Mouse (Mus musculus) hindbrain, embryonic 11.5 days (tissue): Measurements from ENCODE around the gene Kpna4. TPM values are rescaled to one million over a fixed set of nuclear protein-coding genes. Genes with fewer than 3 reads are reported as not detected.
A peak's percentile ranks its signal among the peaks of the same experiment; 100 is the strongest.
"Not testable (repeated sequence)": the region's sequence is repeated elsewhere in the genome, so short reads cannot be mapped to it uniquely, and the experiment has no call there.

Experiments
- ATAC-seq: fragments of 200-750 bp; cut with Nextera tagmentation; 2 replicates; pipeline ENCODE4 v1.8.0; 2017; ENCODE audit warnings: mild to moderate bottlenecking, moderate TSS enrichment, moderate library complexity; ENCODE audit not compliant: low FRiP score
- DNase-seq: peaks from one replicate; pipeline ENCODE4 v3.0.0-alpha.2; 2015; ENCODE audit warnings: low spot score
- H3K27ac ChIP-seq: fragments of 300-500 bp; sonication (generic); 2 replicates; pipeline ENCODE4 v1.5.1; 2014; ENCODE audit warnings: mild to moderate bottlenecking, low read depth, low read length
- H3K27me3 ChIP-seq: fragments of 300-500 bp; sonication (generic); 2 replicates; pipeline ENCODE4 v1.6.1; 2014; ENCODE audit warnings: mild to moderate bottlenecking, low read length, moderate library complexity, mixed read lengths; ENCODE audit not compliant: control insufficient read depth, insufficient read depth
- H3K36me3 ChIP-seq: fragments of 300-500 bp; sonication (generic); 2 replicates; pipeline ENCODE4 v1.6.1; 2014; ENCODE audit warnings: mild to moderate bottlenecking, low read length, moderate library complexity, mixed read lengths; ENCODE audit not compliant: control insufficient read depth, insufficient read depth
- H3K4me1 ChIP-seq: fragments of 300-500 bp; sonication (generic); replicated peaks from 2 replicates; pipeline ENCODE4 v1.6.1; 2014; ENCODE audit warnings: low read length, mixed read lengths; ENCODE audit not compliant: control insufficient read depth, insufficient read depth
- H3K4me2 ChIP-seq: fragments of 300-500 bp; sonication (generic); replicated peaks from 2 replicates; pipeline ENCODE4 v1.6.1; 2014; ENCODE audit warnings: mild to moderate bottlenecking, low read depth, low read length
- H3K4me3 ChIP-seq: fragments of 300-500 bp; sonication (generic); 2 replicates; pipeline ENCODE4 v1.5.1; 2014; ENCODE audit warnings: low read depth, low read length
- H3K9ac ChIP-seq: fragments of 300-500 bp; sonication (generic); 2 replicates; pipeline ENCODE4 v1.6.1; 2014; ENCODE audit warnings: low read depth, low read length
- H3K9me3 ChIP-seq: fragments of 300-500 bp; sonication (generic); 2 replicates; pipeline ENCODE4 v1.6.1; 2016; ENCODE audit warnings: low read length; ENCODE audit not compliant: control insufficient read depth
- WGBS: fragments of 180-500 bp; shearing (Covaris S2); extraction: QIAGEN DNeasy Blood & Tissue Kit; methylation state at CpG from one replicate; pipeline ENCODE4 v1.1.7; 2014; 5-methylcytosine and 5-hydroxymethylcytosine counted together
- polyA plus RNA-seq: library from polyadenylated mRNA; unstranded; fragments of >200 nt; fragmentation: Nextera tagmentation; extraction: Ambion mirVana; gene quantifications from 2 replicates; pipeline ENCODE4 v1.2.1, GENCODE M21; 2014

Kpna4 gene
- polyA plus RNA-seq, 1 experiment from 2014 or later, result 42.8 TPM

DNA sequence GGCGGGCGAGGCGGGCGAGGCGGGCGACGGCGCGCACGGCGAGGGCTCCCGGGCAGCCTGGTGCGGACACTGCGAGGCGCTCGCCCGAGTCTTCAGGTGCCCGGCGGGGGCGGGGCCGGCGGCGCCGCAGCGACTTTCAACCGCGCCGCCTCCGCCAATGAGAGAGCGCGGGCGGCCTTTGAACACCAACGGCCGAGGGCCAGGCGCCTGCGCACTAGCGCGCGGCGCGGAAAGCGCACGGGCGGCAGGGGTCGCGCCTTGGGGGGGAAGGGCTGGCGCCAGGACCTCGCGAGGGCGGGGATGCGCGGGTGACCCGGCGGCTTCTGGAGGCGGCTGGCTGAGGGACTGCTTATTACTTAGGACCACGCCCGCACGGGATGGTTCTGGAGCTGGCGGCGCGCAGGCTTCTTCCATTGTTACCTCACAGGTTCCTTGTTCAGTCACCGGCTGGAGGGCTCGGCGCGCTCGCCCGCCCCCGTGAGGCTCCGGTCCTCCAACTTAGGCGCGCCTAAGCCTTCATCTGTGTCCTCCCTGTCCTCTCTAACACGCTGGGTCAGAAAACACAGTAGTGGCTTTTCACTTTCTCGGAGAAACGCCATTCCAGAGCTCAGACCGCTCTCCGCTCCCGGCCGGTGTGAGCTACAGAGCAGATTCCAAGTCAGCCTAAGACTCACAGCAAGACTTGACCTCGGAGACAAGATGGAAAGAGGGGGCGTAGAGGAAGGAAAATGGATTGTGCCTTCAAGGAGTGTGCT lies 82.1 kb downstream of the Kpna4 start, which contains the start of gene Trim59:
TSS of gene Trim59 (minus strand) at position 111 of the 755 bp plus-strand sequence.
- Histone ChIP-seq H3K4me1 (peaks cover 2% of the 10 kb centered on the region; the same call in 1 of the 2 replicates), H3K27me3 (no peaks in the 10 kb centered on the region), H3K4me2 (peak within 1 kb of the TSS; percentile 73), H3K9ac (peak within 1 kb of the TSS; percentile 97), H3K27ac (peak within 1 kb of the TSS; percentile 96), H3K9me3 (no peaks in the 10 kb centered on the region), H3K4me3 (peak within 1 kb of the TSS; percentile 93), H3K36me3 (no peaks in the 10 kb centered on the region)
- peak; percentile 98 for DNase-seq
- peak; percentile 94 for ATAC-seq
- WGBS, result under 1% methylated on average over 58 of the region's 80 CpGs

DNA sequence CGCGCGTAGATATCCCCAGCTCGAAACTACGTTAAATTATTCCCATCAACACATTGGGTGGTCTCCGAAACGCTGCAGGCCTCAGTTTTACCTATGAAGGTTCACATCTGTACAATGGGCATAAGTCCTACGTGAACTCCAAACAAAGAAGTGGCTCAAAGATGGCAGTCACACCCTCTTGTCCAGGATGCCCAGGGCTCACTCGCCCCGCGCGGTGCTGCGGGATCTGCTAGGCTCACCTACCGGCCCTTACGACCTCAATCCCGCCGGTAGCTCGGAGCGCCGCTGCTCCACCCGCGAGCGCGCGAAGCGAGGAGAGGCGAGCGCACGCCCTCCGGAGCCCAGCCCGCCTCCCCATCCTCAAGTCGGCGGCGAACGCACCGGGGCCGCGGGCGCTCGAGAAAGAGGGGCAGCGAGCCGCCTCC lies 82.7 kb downstream of the Kpna4 start:
- peak; percentile 74 for DNase-seq
- no peaks in the 10 kb centered on the region for H3K9me3 ChIP-seq
- H3K4me1 ChIP-seq, result peaks cover 2% of the 10 kb centered on the region; the same call in 1 of the 2 replicates
- peak overlapping the region; percentile 40 for H3K4me2 ChIP-seq
- peak overlapping the region; percentile 97 for H3K9ac ChIP-seq
- H3K27me3 ChIP-seq, result no peaks in the 10 kb centered on the region
- H3K27ac ChIP-seq, result peak overlapping the region; percentile 96
- WGBS, result under 1% methylated on average over 39 of the region's 42 CpGs
- H3K4me3 ChIP-seq, result peak overlapping the region; percentile 93
- no peaks in the 10 kb centered on the region for H3K36me3 ChIP-seq
- peak; percentile 69 for ATAC-seq

DNA sequence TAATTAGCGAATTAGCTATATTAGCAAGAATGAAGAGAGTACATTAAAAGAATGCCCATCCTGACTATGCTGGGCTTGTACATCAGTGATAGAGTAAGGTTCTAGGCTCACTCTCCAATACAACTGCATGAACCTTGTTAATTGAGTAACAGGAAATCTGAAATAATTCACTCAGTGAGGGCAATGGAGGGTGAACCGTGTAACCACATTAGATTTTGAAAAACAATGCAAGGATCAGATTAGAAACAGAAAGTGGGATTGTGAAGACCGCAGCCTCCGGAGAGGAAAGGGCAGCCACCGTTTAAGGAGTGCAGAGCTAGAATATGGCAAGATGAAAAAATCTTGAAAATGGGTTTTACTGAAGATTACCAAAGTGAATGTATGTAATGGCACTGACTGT lies 85.6 kb downstream of the Kpna4 start:
- no peak for DNase-seq
- H3K9ac ChIP-seq, result no peak overlapping the region
- no peaks in the 10 kb centered on the region for H3K27me3 ChIP-seq
- no peak overlapping the region for H3K27ac ChIP-seq
- H3K4me1 ChIP-seq, result peaks cover 2% of the 10 kb centered on the region; the same call in 1 of the 2 replicates
- H3K4me2 ChIP-seq, result 0 out of 2 replicates have a peak overlapping the region, but pooled peaks have one; percentile 6
- no peak overlapping the region for H3K4me3 ChIP-seq
- no peaks in the 10 kb centered on the region for H3K36me3 ChIP-seq
- ATAC-seq, result no peak
- WGBS, result 83% methylated on average over 5 of the region's 5 CpGs
- H3K9me3 ChIP-seq, result no peaks in the 10 kb centered on the region

DNA sequence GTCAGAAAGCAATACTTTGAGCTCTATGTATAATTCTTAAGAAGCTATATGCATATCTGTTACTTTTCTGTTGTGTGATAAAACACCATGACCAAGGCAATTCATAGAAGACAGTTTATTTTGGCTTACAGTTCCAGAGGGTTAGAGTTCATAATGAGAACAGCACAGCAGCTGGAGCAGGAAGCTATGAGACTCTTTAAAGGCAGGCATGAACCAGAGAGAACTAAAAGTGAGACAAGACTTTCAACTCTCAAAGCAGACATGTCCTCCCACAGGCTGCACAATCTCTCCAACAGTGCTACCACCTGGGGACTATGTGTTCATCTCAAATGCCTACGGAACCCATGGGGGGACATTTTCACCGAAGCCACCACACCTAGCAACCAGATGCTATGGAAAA lies 86.8 kb downstream of the Kpna4 start:
- WGBS, result 91% methylated on average over 2 of the region's 2 CpGs
- H3K4me2 ChIP-seq, result no peak overlapping the region
- no peaks in the 10 kb centered on the region for H3K4me1 ChIP-seq
- no peak overlapping the region for H3K9ac ChIP-seq
- DNase-seq (no peak), ATAC-seq (no peak)
- H3K27me3 ChIP-seq, result no peaks in the 10 kb centered on the region
- H3K36me3 ChIP-seq, result no peaks in the 10 kb centered on the region
- no peak overlapping the region for H3K4me3 ChIP-seq
- no peak overlapping the region for H3K27ac ChIP-seq
- H3K9me3 ChIP-seq, result no peaks in the 10 kb centered on the region

GRCm38 (mm10) chr3:69026133-69026783 lies 100.7 kb downstream of the Kpna4 start:
- no peaks in the 10 kb centered on the region for H3K9me3 ChIP-seq
- no peak for ATAC-seq
- 0 out of 2 replicates have a peak, but pooled peaks cover 10% of the 10 kb centered on the region for H3K36me3 ChIP-seq
- H3K9ac ChIP-seq, result no peak overlapping the region
- H3K4me2 ChIP-seq, result no peak overlapping the region
- no peaks in the 10 kb centered on the region for H3K4me1 ChIP-seq
- no peaks in the 10 kb centered on the region for H3K27me3 ChIP-seq
- no peak for DNase-seq
- no peak overlapping the region for H3K4me3 ChIP-seq
- WGBS, result 93% methylated on average over 1 of the region's 1 CpGs
- no peak overlapping the region for H3K27ac ChIP-seq

- H3K4me1 ChIP-seq, result no peaks in the 10 kb centered on the region
- H3K9ac ChIP-seq, result no peak overlapping the region
- H3K27ac ChIP-seq, result no peak overlapping the region
- no peaks in the 10 kb centered on the region for H3K27me3 ChIP-seq
- no peak overlapping the region for H3K4me3 ChIP-seq
- no peaks in the 10 kb centered on the region for H3K9me3 ChIP-seq
- H3K36me3 ChIP-seq, result peaks cover 6% of the 10 kb centered on the region
- DNase-seq (no peak), ATAC-seq (no peak)
- no peak overlapping the region for H3K4me2 ChIP-seq
Measured at GRCm38 (mm10) chr3:69020764-69021163, 106.1 kb downstream of the Kpna4 start.

- 97% methylated on average over 2 of the region's 2 CpGs for WGBS
- H3K9me3 ChIP-seq, result no peaks in the 10 kb centered on the region
- DNase-seq, result peak; percentile 39
- no peak for ATAC-seq
- H3K36me3 ChIP-seq, result peaks cover 6% of the 10 kb centered on the region
- H3K27me3 ChIP-seq, result no peaks in the 10 kb centered on the region
- no peak overlapping the region for H3K9ac ChIP-seq
- no peak overlapping the region for H3K4me2 ChIP-seq
- H3K27ac ChIP-seq, result no peak overlapping the region
- no peak overlapping the region for H3K4me3 ChIP-seq
- H3K4me1 ChIP-seq, result no peaks in the 10 kb centered on the region
Measured at GRCm38 (mm10) chr3:69020285-69020684, 106.6 kb downstream of the Kpna4 start.

- not testable (repeated sequence) for DNase-seq, H3K4me2 ChIP-seq, H3K27me3 ChIP-seq, H3K9ac ChIP-seq, H3K36me3 ChIP-seq, H3K9me3 ChIP-seq, H3K27ac ChIP-seq, H3K4me3 ChIP-seq, ATAC-seq, H3K4me1 ChIP-seq
- 98% methylated on average over 2 of the region's 2 CpGs for WGBS
Measured at GRCm38 (mm10) chr3:69018635-69019034, 108.3 kb downstream of the Kpna4 start.
